Mouse (Mus musculus) gastrocnemius, adult 2 months (tissue): ENCODE measurements around the gene Avpr1b. TPM values are rescaled to one million over a fixed set of nuclear protein-coding genes. Genes with fewer than 3 reads are reported as not detected.
"Not testable (repeated sequence)": the region's sequence is repeated elsewhere in the genome, so short reads cannot be mapped to it uniquely, and the experiment has no call there.

ENCODE experiments used
- DNase-seq: peaks from one replicate; pipeline ENCODE4 v3.0.0; 2022
- H3K27ac ChIP-seq: fragments of 200-600 bp; 2 replicates; pipeline ENCODE4 v1.8.1; 2022; ENCODE audit warnings: mild to moderate bottlenecking
- H3K4me3 ChIP-seq: fragments of 200-600 bp; 2 replicates; pipeline ENCODE4 v1.8.1; 2022; ENCODE audit warnings: mild to moderate bottlenecking, moderate library complexity
- CTCF ChIP-seq: fragments of 200-600 bp; IDR thresholded peaks from 2 replicates; pipeline ENCODE4 v1.8.1; 2022; ENCODE audit warnings: antibody characterized with exemption, mild to moderate bottlenecking, moderate library complexity
- intact Hi-C: fragments of 180-260 bp; cut with DNase I; formaldehyde crosslinking; loops from one replicate; pipeline ENCODE4 v1.15.1; 2025
- long read RNA-seq, 2 experiments: library from polyadenylated mRNA; stranded (forward); transcript quantifications; one replicate each; pipeline ENCODE4 v2.0.0; 2021
- total RNA-seq, 2 experiments: library from RNA; stranded (reverse); gene quantifications; 2 replicates each; pipeline ENCODE4 v1.2.3; 2021

The Avpr1b gene
- not detected for total RNA-seq
- long read RNA-seq, experiment 1: 0 reads
- long read RNA-seq, experiment 2: 0 reads

- Histone ChIP-seq H3K4me3 (no peak within 1 kb of the TSS), H3K27ac (no peak within 1 kb of the TSS)
- no peak for DNase-seq
- TF ChIP-seq CTCF: no peak
- intact Hi-C loops: no loop called here
These were observed at the start of gene Avpr1b for GRCm38 (mm10) chr1:131598905-131599304. TSS of gene Avpr1b (plus strand) at chr1:131599239.

GRCm38 (mm10) chr1:131551956-131552355 lies 47.1 kb upstream of the Avpr1b start:
- no peak for TF ChIP-seq CTCF
- no peak overlapping the region for H3K4me3 ChIP-seq
- intact Hi-C loops: no loop called here

GRCm38 (mm10) chr1:131553428-131553827 lies 45.6 kb upstream of the Avpr1b start:
- TF ChIP-seq CTCF: no peak
- H3K4me3 ChIP-seq: no peak overlapping the region

More at GRCm38 (mm10) chr1:131551956-131552355, 47.1 kb upstream of the Avpr1b start:
- no peak overlapping the region for H3K27ac ChIP-seq
- DNase-seq: no peak

GRCm38 (mm10) chr1:131555042-131555812 lies 43.8 kb upstream of the Avpr1b start:
- peak; percentile 83 for DNase-seq
- peak; percentile 90 for TF ChIP-seq CTCF
- intact Hi-C loops: loop anchor here (1.0 to 2.0 kb wide), 2 partner anchors 192 to 265 kb away; no protein-coding TSS in a partner anchor
- H3K4me3 ChIP-seq: no peak overlapping the region
- peak overlapping the region; percentile 38; the same call in 1 of the 2 replicates for H3K27ac ChIP-seq

More at GRCm38 (mm10) chr1:131553428-131553827, 45.6 kb upstream of the Avpr1b start:
- intact Hi-C loops: no loop called here
- no peak for DNase-seq
- H3K27ac ChIP-seq: no peak overlapping the region

GRCm38 (mm10) chr1:131560500-131560899 lies 38.5 kb upstream of the Avpr1b start:
- no peak for DNase-seq
- Histone ChIP-seq H3K4me3 (no peak overlapping the region), H3K27ac (no peak overlapping the region)
- TF ChIP-seq CTCF: no peak
- intact Hi-C loops: no loop called here

GRCm38 (mm10) chr1:131562081-131562480 lies 37.0 kb upstream of the Avpr1b start:
- Histone ChIP-seq H3K4me3 (no peak overlapping the region), H3K27ac (no peak overlapping the region)
- intact Hi-C loops: no loop called here
- TF ChIP-seq CTCF: no peak
- DNase-seq: no peak

GRCm38 (mm10) chr1:131566056-131566455 lies 33.0 kb upstream of the Avpr1b start:
- intact Hi-C loops, DNase-seq, H3K27ac ChIP-seq, H3K4me3 ChIP-seq: not testable (repeated sequence)
- peak; percentile 34 for TF ChIP-seq CTCF

- no peak overlapping the region for H3K4me3 ChIP-seq
- TF ChIP-seq CTCF: no peak
- intact Hi-C loops: no loop called here
- DNase-seq: no peak
- H3K27ac ChIP-seq: no peak overlapping the region
These were observed 29.3 kb upstream of the Avpr1b start for GRCm38 (mm10) chr1:131569721-131570120.

- H3K4me3 ChIP-seq: no peak overlapping the region
- TF ChIP-seq CTCF: no peak
- no peak for DNase-seq
- no peak overlapping the region for H3K27ac ChIP-seq
- intact Hi-C loops: no loop called here
These were observed 28.6 kb upstream of the Avpr1b start for GRCm38 (mm10) chr1:131570391-131570790.

- intact Hi-C loops: no loop called here
- TF ChIP-seq CTCF: no peak
- no peak overlapping the region for H3K4me3 ChIP-seq
- no peak overlapping the region for H3K27ac ChIP-seq
- peak; percentile 35 for DNase-seq
These were observed 25.3 kb upstream of the Avpr1b start for GRCm38 (mm10) chr1:131573721-131574120.

- no peak for DNase-seq
- H3K27ac ChIP-seq: no peak overlapping the region
- intact Hi-C loops: no loop called here
- TF ChIP-seq CTCF: no peak
- H3K4me3 ChIP-seq: no peak overlapping the region
These were observed 19.9 kb upstream of the Avpr1b start for GRCm38 (mm10) chr1:131578943-131579680.

- intact Hi-C loops: no loop called here
- H3K27ac ChIP-seq: no peak overlapping the region
- no peak for DNase-seq
- no peak for TF ChIP-seq CTCF
- H3K4me3 ChIP-seq: 0 out of 2 replicates have a peak overlapping the region, but pooled peaks have one; percentile 5
These were observed 18.6 kb upstream of the Avpr1b start for GRCm38 (mm10) chr1:131580389-131580788.

- intact Hi-C loops: no loop called here
- TF ChIP-seq CTCF: no peak
- H3K4me3 ChIP-seq: no peak overlapping the region
- no peak overlapping the region for H3K27ac ChIP-seq
- no peak for DNase-seq
These were observed 15.4 kb upstream of the Avpr1b start for GRCm38 (mm10) chr1:131583598-131583997.
